8 mouse cellular contexts compared by ENCODE assay signal in the genomic region with DNA sequence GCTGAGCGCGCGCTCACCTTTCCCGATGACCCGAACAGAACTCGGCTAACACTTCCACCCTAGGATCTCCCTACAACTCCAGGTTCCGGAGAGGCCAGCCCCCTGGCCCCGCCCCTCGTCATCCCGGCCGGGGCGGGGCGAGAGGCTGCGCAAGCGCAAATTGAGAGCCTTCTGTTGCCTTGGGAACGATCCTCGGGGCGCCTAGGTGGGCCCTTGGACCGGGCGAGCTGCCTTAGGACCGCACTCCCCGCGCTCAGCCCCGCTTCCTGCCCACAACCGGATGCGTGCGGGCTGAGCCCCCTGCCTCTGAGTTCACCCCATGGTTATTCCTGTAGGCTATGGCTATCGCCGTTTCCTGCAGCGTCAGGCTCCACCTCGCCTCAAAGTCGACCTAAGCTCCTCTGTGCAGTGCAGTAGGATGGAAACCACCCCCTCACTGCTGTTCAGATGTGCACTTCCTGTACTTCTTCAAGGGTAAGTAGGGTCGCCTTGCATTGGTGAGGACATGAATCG. TPM values are rescaled to one million over a fixed set of nuclear protein-coding genes. Genes with fewer than 3 reads are reported as not detected.
A peak's percentile ranks its signal among the peaks of the same experiment; 100 is the strongest.
DNase-seq lines count a peak whose midpoint lies in the region; ATAC-seq lines count a peak whose summit lies in the region.

A gene (minus strand): TSS at position 103 of the 513 bp plus-strand sequence.
A gene (plus strand): TSS at position 163 of the 513 bp plus-strand sequence.

- H3K27ac ChIP-seq in embryonic facial prominence, embryonic 14.5 days (replicated peaks; ENCODE audit: low read depth, low read length), result peak within 1 kb of the TSS; percentile 83
- peak within 1 kb of the TSS; percentile 78 for H3K27ac ChIP-seq in kidney, embryonic 14.5 days (ENCODE audit: low read depth, low read length)
- peak within 1 kb of the TSS; percentile 90 for H3K27ac ChIP-seq in limb, embryonic 15.5 days

- ATAC-seq in embryonic facial prominence, embryonic 14.5 days (ENCODE audit: low read depth), result peak; percentile 97
- peak; percentile 97 for ATAC-seq in kidney, embryonic 14.5 days (ENCODE audit: low FRiP score, low TSS enrichment)
- ATAC-seq in limb, embryonic 15.5 days (ENCODE audit: insufficient number of reproducible peaks, low FRiP score, low TSS enrichment, low read depth), result peak; percentile 94

- no peaks in the 10 kb centered on the region for H3K9me3 ChIP-seq in embryonic facial prominence, embryonic 14.5 days (ENCODE audit: control insufficient read depth, low read length)
- no peaks in the 10 kb centered on the region for H3K9me3 ChIP-seq in kidney, embryonic 14.5 days (ENCODE audit: control insufficient read depth, low read length)
- no peaks in the 10 kb centered on the region for H3K9me3 ChIP-seq in limb, embryonic 15.5 days

- no peaks in the 10 kb centered on the region for H3K27me3 ChIP-seq in embryonic facial prominence, embryonic 14.5 days (replicated peaks; ENCODE audit: control insufficient read depth, insufficient read depth, low read length)
- H3K27me3 ChIP-seq in kidney, embryonic 14.5 days (ENCODE audit: control insufficient read depth, insufficient read depth, low read length), result no peaks in the 10 kb centered on the region
- no peaks in the 10 kb centered on the region for H3K27me3 ChIP-seq in limb, embryonic 15.5 days

- H3K9ac ChIP-seq in embryonic facial prominence, embryonic 14.5 days (ENCODE audit: low read depth, low read length), result peak within 1 kb of the TSS; percentile 93
- H3K9ac ChIP-seq in kidney, embryonic 14.5 days (ENCODE audit: low read depth, low read length), result peak within 1 kb of the TSS; percentile 86
- peak within 1 kb of the TSS; percentile 94 for H3K9ac ChIP-seq in limb, embryonic 15.5 days

- H3K36me3 ChIP-seq in embryonic facial prominence, embryonic 14.5 days (ENCODE audit: control insufficient read depth, insufficient read depth, low read length), result peaks cover 33% of the 10 kb centered on the region
- peaks cover 24% of the 10 kb centered on the region for H3K36me3 ChIP-seq in kidney, embryonic 14.5 days (ENCODE audit: control insufficient read depth, insufficient read depth, low read length)
- peaks cover 27% of the 10 kb centered on the region for H3K36me3 ChIP-seq in limb, embryonic 15.5 days

- H3K4me3 ChIP-seq in embryonic facial prominence, embryonic 14.5 days (ENCODE audit: low read depth, low read length), result peak within 1 kb of the TSS; percentile 99
- H3K4me3 ChIP-seq in kidney, embryonic 14.5 days (ENCODE audit: low read length), result peak within 1 kb of the TSS; percentile 91
- H3K4me3 ChIP-seq in limb, embryonic 15.5 days, result peak within 1 kb of the TSS; percentile 96

- under 1% methylated on average over 20 of the region's 34 CpGs for WGBS in embryonic facial prominence, embryonic 14.5 days
- WGBS in kidney, embryonic 14.5 days, result 2% methylated on average over 34 of the region's 34 CpGs
- WGBS in limb, embryonic 15.5 days, result under 1% methylated on average over 34 of the region's 34 CpGs

- peaks cover 10% of the 10 kb centered on the region for H3K4me1 ChIP-seq in embryonic facial prominence, embryonic 14.5 days (ENCODE audit: control insufficient read depth, insufficient read depth, low read length)
- H3K4me1 ChIP-seq in kidney, embryonic 14.5 days (ENCODE audit: control insufficient read depth, insufficient read depth, low read length), result peaks cover 9% of the 10 kb centered on the region; the same call in 1 of the 2 replicates
- H3K4me1 ChIP-seq in limb, embryonic 15.5 days, result peaks cover 10% of the 10 kb centered on the region

- H3K4me2 ChIP-seq in embryonic facial prominence, embryonic 14.5 days (ENCODE audit: low read depth, low read length), result peak within 1 kb of the TSS; percentile 73
- H3K4me2 ChIP-seq in kidney, embryonic 14.5 days (replicated peaks; ENCODE audit: low read depth, low read length), result peak within 1 kb of the TSS; percentile 77
- H3K4me2 ChIP-seq in limb, embryonic 15.5 days, result peak within 1 kb of the TSS; percentile 79

- DNase-seq in 3T3-L1 (ENCODE audit: low read depth, low spot score), result peak; percentile 88
- peak; percentile 84 to 86 for DNase-seq in adrenal gland, postnatal 4 days (ENCODE audit: low spot score in 2 of 2)
- peak; percentile 94 for DNase-seq in embryonic facial prominence, embryonic 14.5 days (ENCODE audit: low spot score)
- peak; percentile 92 to 95 for DNase-seq in heart, adult 9 months (ENCODE audit: low spot score in 2 of 2)
- DNase-seq in monocyte, adult 2 months (ENCODE audit: low read depth in 1 of 2, low spot score in 2 of 2), result peak; percentile 48 to 78
- peak; percentile 83 to 88 for DNase-seq in spleen, postnatal 36 days (ENCODE audit: low spot score in 2 of 2)

RNA-seq across cellular contexts. Expression of the first gene that starts in this region (rescaled TPM):
- total RNA-seq in adrenal gland, postnatal 4 days (2021), result 10 to 100 TPM; 39.0 to 39.2 TPM
- polyA plus RNA-seq in embryonic facial prominence, embryonic 14.5 days (2014; fragmentation: Nextera tagmentation; extraction: Ambion mirVana), result 88.2 and 92.4 TPM in 2 replicates
- polyA plus RNA-seq in kidney, embryonic 14.5 days (2014; fragmentation: Nextera tagmentation; extraction: Ambion mirVana), result 147 and 155 TPM in 2 replicates
- polyA plus RNA-seq in limb, embryonic 15.5 days (2015; fragmentation: Nextera tagmentation; extraction: Ambion mirVana), result 83.1 and 89.3 TPM in 2 replicates

RNA-seq across cellular contexts. Expression of the second gene that starts in this region (rescaled TPM):
- total RNA-seq in adrenal gland, postnatal 4 days (2021), result 10 to 100 TPM; 14.5 to 16.2 TPM
- polyA plus RNA-seq in embryonic facial prominence, embryonic 14.5 days (2014; fragmentation: Nextera tagmentation; extraction: Ambion mirVana), result 26.0 and 29.4 TPM in 2 replicates
- 39.7 and 43.8 TPM in 2 replicates for polyA plus RNA-seq in kidney, embryonic 14.5 days (2014; fragmentation: Nextera tagmentation; extraction: Ambion mirVana)
- polyA plus RNA-seq in limb, embryonic 15.5 days (2015; fragmentation: Nextera tagmentation; extraction: Ambion mirVana), result 23.1 and 25.5 TPM in 2 replicates

Comparison
In these comparisons a context has a peak if more than half of its experiments do, and no peak if none do; other contexts are left out.
1. Peak in every context shown above with its lines: DNase-seq, ATAC-seq, H3K4me3 ChIP-seq and H3K27ac ChIP-seq.